Mouse (Mus musculus): ENCODE results near the gene Slc22a28.
"Not testable (repeated sequence)": the region's sequence is repeated elsewhere in the genome, so short reads cannot be mapped to it uniquely, and the experiment has no call there.

Gene Slc22a28

GRCm38 (mm10) chr19:8131881-8132280 is at the start of gene Slc22a28:
TSS of gene Slc22a28 (minus strand) at chr19:8131982.
- not testable (repeated sequence) for DNase-seq (ENCODE audit: low spot score in 2 of 2)

DNA sequence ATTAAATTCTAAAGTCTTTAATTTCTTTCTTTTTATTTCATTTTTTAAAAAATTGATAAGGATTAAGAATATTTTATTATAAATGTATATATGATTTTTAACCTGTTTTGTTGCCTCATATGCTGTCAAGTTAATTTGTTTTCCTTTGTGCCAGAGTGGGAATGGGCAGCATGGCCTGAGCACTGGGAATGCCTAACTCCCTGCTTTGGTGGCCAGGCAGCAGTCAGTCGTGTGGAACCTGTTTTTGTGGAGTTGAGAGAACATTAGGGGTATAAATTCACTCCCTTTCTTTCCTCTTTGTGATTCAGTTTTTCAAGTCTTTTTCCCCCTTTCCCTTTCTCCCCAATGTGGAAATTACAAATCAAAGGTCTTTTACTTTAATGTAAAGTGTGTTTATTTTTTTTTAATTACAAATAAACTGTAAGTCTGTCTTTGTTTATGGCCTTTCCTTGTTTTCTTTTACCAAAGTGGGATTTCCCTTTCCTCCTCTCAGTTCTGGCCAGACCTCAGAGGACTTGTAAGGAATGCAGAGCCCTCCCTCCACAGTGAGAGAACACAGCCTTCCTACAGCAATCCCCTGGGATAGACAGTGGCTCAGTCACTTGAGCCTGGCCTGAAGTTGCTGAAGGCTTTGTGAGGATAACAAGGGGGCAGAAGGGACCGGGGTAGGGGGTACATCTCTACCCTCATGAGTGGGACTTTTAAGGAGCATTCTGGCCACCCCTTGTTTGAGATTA is 17.2 kb upstream of the Slc22a28 start:
- DNase-seq (ENCODE audit: low spot score in 2 of 2), result no peak

DNA sequence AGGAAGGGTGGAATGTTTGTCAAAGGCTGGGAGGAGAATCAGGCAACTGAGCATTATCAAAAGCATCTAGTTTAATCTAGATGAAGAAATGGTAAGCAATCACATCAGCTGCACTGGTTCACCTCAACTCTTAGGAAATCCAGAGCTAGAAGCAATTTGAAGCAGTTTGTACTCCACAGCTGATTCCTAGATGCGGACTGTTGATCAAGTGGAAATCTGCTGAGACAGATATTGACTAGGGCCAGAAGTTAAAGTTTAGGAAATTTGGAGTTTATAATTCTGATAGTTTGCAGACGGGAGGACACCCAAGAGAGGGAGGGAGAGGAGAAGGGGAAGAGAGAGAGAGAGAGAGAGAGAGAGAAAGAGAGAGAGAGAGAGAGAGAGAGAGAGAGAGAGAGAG is 10.9 kb upstream of the Slc22a28 start:
- not testable (repeated sequence) for DNase-seq (ENCODE audit: low spot score in 2 of 2)

DNA sequence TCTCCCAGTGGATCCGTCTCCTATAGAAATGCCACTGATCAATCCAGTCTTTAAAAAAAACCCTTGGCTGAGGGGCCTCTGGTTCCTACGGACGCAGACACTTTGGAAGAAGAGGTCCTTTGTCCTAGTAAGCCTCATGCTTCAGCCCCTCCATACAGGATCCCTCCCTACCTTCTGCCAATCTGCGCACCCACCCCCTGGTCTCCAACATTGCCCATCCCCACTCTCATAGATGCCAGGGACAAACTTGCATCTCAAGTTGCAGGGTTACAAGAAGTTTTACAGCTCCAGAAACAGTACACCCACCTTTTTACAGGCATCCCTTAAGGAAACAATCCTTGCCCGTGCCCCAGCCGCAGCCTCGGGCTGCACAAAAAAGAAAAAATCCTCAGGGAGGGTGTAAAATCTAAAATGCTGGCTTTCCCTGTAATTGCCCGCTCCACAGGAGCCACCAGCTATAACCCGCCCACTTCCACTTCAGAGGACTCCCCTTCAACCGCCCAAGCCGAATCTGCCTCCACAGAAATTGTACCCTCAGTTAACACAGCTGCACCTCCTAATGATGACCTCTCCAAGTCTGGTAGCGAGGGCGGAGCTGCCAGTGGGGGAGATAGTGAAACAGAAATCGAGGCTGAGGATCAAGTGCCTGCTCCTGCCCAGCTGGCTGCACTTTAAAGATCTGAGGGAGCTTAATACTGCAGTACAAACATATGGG is 2.5 kb upstream of the Slc22a28 start:
- DNase-seq (ENCODE audit: low spot score in 2 of 2), result not testable (repeated sequence)

GRCm38 (mm10) chr19:8019904-8020349 is 111.9 kb downstream of the Slc22a28 start:
- DNase-seq (ENCODE audit: low spot score in 2 of 2), result no peak

DNA sequence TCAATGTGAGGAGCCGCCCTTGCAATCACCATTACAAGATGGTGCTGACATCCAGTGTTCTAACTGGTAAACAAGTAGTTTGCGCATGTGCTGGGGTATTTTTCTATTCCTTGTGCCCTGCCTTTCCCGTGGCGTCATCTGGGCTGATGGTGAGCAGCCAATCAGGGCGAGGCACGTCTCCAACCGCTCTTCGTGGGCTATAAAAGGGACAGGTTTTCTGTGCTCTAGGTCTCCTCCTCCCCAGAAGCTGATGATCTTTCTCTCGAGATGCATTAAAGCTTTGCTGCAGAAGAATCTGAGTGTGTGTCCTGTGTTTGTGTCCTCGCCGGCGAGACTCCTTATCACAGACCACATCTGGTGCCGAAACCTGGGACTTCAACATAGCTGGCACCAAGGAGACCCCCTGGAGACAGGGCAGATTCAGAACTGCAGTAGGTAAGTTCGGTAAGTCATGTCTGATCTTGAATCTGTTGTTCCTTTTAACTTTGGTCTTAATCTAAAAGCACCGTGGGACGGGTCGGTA is 112.4 kb downstream of the Slc22a28 start:
- not testable (repeated sequence) for DNase-seq (ENCODE audit: low spot score in 2 of 2)

GRCm38 (mm10) chr19:8018535-8018934 is 113.2 kb downstream of the Slc22a28 start:
- DNase-seq (ENCODE audit: low spot score in 2 of 2), result not testable (repeated sequence)

Measured in urinary bladder, postnatal 4 days (tissue).